Mouse (Mus musculus): Measurements from ENCODE around the gene Dazap2. TPM values are rescaled to one million over a fixed set of nuclear protein-coding genes. Genes with fewer than 3 reads are reported as not detected.
"Not testable (repeated sequence)": the region's sequence is repeated elsewhere in the genome, so short reads cannot be mapped to it uniquely, and the experiment has no call there.

The Dazap2 gene
- total and polyA plus RNA-seq, 3 experiments, result 100 to 341 (median 233) TPM

DNA sequence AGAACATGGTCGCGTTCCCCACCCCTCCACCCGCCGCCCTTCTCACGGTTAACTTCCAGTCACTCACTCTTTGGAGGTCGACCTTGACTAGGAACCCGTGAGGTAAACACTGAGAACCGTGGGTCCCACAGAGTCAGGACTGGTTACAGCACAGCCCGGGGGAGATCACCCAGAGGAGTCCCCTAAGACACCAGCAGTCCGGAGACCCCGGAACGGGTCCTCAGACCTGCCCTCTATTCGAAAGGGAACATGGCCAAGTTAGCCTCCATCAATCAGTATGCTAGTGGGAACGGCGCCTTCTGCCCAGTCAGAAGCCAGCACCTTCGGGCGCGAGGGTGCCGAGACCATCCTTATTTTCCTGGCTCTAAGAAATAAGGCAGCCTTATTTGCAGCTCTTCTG is 1.1 kb downstream of the Dazap2 start:
- no peak for DNase-seq (ENCODE audit: low read depth, low spot score)
- Histone ChIP-seq H3K27ac (ENCODE audit: control insufficient read depth, low read depth, low read length) (peak overlapping the region; percentile 39), H3K36me3 (ENCODE audit: control insufficient read depth in 1 of 2, insufficient read depth in 2 of 2, low read length in 2 of 2) (peaks cover 8 to 21% of the 10 kb centered on the region in 2 experiments), H3K9ac (ENCODE audit: control insufficient read depth, low read depth, low read length, poor library complexity, severe bottlenecking) (peak overlapping the region; percentile 90), H3K79me2 (ENCODE audit: control insufficient read depth, insufficient read depth, low read length, poor library complexity) (peaks cover 12% of the 10 kb centered on the region), H3K9me3 (replicated peaks; ENCODE audit: insufficient read depth, low read length) (no peaks in the 10 kb centered on the region), H3K4me3 (ENCODE audit: control insufficient read depth in 1 of 2, insufficient read depth in 1 of 2, low read depth in 2 of 2, low read length in 2 of 2) (peak overlapping the region; percentile 87 to 89), H3K4me1 (ENCODE audit: control insufficient read depth in 1 of 2, insufficient read depth in 2 of 2, low read length in 2 of 2) (peaks cover 0 to 12% of the 10 kb centered on the region in 2 experiments; a peak in 2 of 4 replicates), H3K27me3 (ENCODE audit: control insufficient read depth in 1 of 2, insufficient read depth in 2 of 2, low read length in 2 of 2) (no peaks in the 10 kb centered on the region)
- TF ChIP-seq ZKSCAN1 (IDR thresholded peaks at IDR 0.05; ENCODE audit: low read depth, low read length) (no peak; the same call in 1 of the 2 replicates), HCFC1 (IDR thresholded peaks at IDR 0.05; ENCODE audit: low read depth, low read length) (0 out of 2 replicates have a peak, but pooled peaks have one; percentile 25)

GRCm38 (mm10) chr15:100619200-100619599 is 4.1 kb downstream of the Dazap2 start:
- H3K36me3 ChIP-seq (ENCODE audit: control insufficient read depth in 1 of 2, insufficient read depth in 2 of 2, low read length in 2 of 2), result peaks cover 2 to 21% of the 10 kb centered on the region in 2 experiments; a peak in 2 of 4 replicates
- DNase-seq (ENCODE audit: low read depth, low spot score), result no peak
- H3K4me1 ChIP-seq (ENCODE audit: control insufficient read depth in 1 of 2, insufficient read depth in 2 of 2, low read length in 2 of 2), result peaks cover 0 to 5% of the 10 kb centered on the region in 2 experiments; a peak in 2 of 4 replicates

DNA sequence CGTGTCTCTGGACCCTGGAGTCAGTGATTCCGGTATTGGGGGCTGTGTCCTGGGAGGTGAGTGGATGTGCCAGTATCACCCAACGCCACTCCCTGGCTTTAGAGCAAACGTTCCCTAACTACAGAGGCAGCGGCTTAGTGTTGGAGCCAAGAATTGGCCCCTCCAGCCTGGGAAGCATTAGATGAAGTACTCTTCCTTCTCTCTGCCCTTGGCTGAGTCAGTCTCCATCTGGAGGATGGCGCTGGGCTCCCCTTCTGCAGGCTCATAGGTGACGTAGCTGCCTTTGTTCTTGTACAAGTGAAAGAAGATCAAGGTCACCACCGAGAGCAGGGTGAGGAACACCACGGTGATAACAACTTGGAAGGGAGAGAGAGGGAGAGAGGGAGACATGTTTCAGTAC is 6.5 kb downstream of the Dazap2 start:
- H3K27me3 ChIP-seq (ENCODE audit: control insufficient read depth in 1 of 2, insufficient read depth in 2 of 2, low read length in 2 of 2); H3K27ac ChIP-seq (ENCODE audit: control insufficient read depth, low read depth, low read length); H3K9me3 ChIP-seq (replicated peaks; ENCODE audit: insufficient read depth, low read length); H3K79me2 ChIP-seq (ENCODE audit: control insufficient read depth, insufficient read depth, low read length, poor library complexity); H3K4me3 ChIP-seq (ENCODE audit: control insufficient read depth in 1 of 2, insufficient read depth in 1 of 2, low read depth in 2 of 2, low read length in 2 of 2); H3K4me1 ChIP-seq (ENCODE audit: control insufficient read depth in 1 of 2, insufficient read depth in 2 of 2, low read length in 2 of 2); H3K9ac ChIP-seq (ENCODE audit: control insufficient read depth, low read depth, low read length, poor library complexity, severe bottlenecking); DNase-seq (ENCODE audit: low read depth, low spot score): not testable (repeated sequence)
- peaks cover 2 to 21% of the 10 kb centered on the region in 2 experiments; a peak in 2 of 4 replicates for H3K36me3 ChIP-seq (ENCODE audit: control insufficient read depth in 1 of 2, insufficient read depth in 2 of 2, low read length in 2 of 2)

More at GRCm38 (mm10) chr15:100619200-100619599, 4.1 kb downstream of the Dazap2 start:
- TF ChIP-seq ZNF384 (IDR thresholded peaks at IDR 0.05; ENCODE audit: low read depth, low read length), result peak; percentile 70
- no peak for TF ChIP-seq NELFE (IDR thresholded peaks at IDR 0.05; ENCODE audit: low read depth, low read length)
- TF ChIP-seq POLR2A (IDR thresholded peaks at IDR 0.05; ENCODE audit: control insufficient read depth in 1 of 2, insufficient read depth in 1 of 2, low read depth in 1 of 2, low read length in 2 of 2, poor library complexity in 1 of 2), result no peak
- TF ChIP-seq CHD1 (IDR thresholded peaks at IDR 0.05; ENCODE audit: low read depth, low read length), result no peak
- no peak overlapping the region for H3K4me3 ChIP-seq (ENCODE audit: control insufficient read depth in 1 of 2, insufficient read depth in 1 of 2, low read depth in 2 of 2, low read length in 2 of 2)
- no peaks in the 10 kb centered on the region for H3K27me3 ChIP-seq (ENCODE audit: control insufficient read depth in 1 of 2, insufficient read depth in 2 of 2, low read length in 2 of 2)
- H3K9me3 ChIP-seq (replicated peaks; ENCODE audit: insufficient read depth, low read length), result no peaks in the 10 kb centered on the region
- peaks cover 12% of the 10 kb centered on the region for H3K79me2 ChIP-seq (ENCODE audit: control insufficient read depth, insufficient read depth, low read length, poor library complexity)
- H3K27ac ChIP-seq (ENCODE audit: control insufficient read depth, low read depth, low read length), result no peak overlapping the region
- H3K9ac ChIP-seq (ENCODE audit: control insufficient read depth, low read depth, low read length, poor library complexity, severe bottlenecking), result no peak overlapping the region

DNA sequence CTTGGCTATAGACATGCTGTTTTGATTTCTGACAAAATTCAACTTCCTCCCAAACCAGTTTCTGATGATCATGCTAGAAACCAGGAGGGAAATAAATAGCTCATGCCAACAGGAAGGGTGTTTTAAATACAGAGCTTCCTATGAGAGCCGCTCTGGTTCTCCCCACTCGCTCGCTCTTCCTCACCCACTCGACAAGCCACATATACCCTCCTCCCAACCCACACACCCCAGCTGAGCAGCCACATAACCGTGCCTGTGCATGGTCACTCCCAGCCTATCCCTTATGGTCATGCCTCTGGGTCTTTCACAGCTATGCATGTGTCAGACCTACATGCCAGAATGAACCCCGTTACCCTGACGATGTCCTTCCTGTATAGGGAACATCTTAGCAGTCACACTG is 7.0 kb downstream of the Dazap2 start:
- no peak for DNase-seq (ENCODE audit: low read depth, low spot score)
- H3K4me1 ChIP-seq (ENCODE audit: control insufficient read depth in 1 of 2, insufficient read depth in 2 of 2, low read length in 2 of 2), result no peaks in the 10 kb centered on the region
- no peaks in the 10 kb centered on the region for H3K9me3 ChIP-seq (replicated peaks; ENCODE audit: insufficient read depth, low read length)
- H3K9ac ChIP-seq (ENCODE audit: control insufficient read depth, low read depth, low read length, poor library complexity, severe bottlenecking), result no peak overlapping the region
- H3K79me2 ChIP-seq (ENCODE audit: control insufficient read depth, insufficient read depth, low read length, poor library complexity), result no peaks in the 10 kb centered on the region
- H3K4me3 ChIP-seq (ENCODE audit: control insufficient read depth in 1 of 2, insufficient read depth in 1 of 2, low read depth in 2 of 2, low read length in 2 of 2), result no peak overlapping the region
- peaks cover 3 to 19% of the 10 kb centered on the region in 2 experiments for H3K36me3 ChIP-seq (ENCODE audit: control insufficient read depth in 1 of 2, insufficient read depth in 2 of 2, low read length in 2 of 2)
- H3K27ac ChIP-seq (ENCODE audit: control insufficient read depth, low read depth, low read length), result no peak overlapping the region
- no peaks in the 10 kb centered on the region for H3K27me3 ChIP-seq (ENCODE audit: control insufficient read depth in 1 of 2, insufficient read depth in 2 of 2, low read length in 2 of 2)
- TF ChIP-seq ZC3H11A (IDR thresholded peaks at IDR 0.05; ENCODE audit: low read depth, low read length), result no peak
- TF ChIP-seq MYB (IDR thresholded peaks at IDR 0.05; ENCODE audit: low read depth, low read length), result no peak
- no peak for TF ChIP-seq KAT2A (conservative IDR thresholded peaks at IDR 0.05; ENCODE audit: low read depth, low read length)
- no peak for TF ChIP-seq RAD21 (IDR thresholded peaks at IDR 0.05; ENCODE audit: low read depth, low read length)
- no peak for TF ChIP-seq MAFK (IDR thresholded peaks at IDR 0.05; ENCODE audit: borderline replicate concordance, low read depth, low read length)
- no peak for TF ChIP-seq E2F4 (IDR thresholded peaks at IDR 0.05; ENCODE audit: borderline replicate concordance, low read depth, low read length)
- no peak for TF ChIP-seq MYC (IDR thresholded peaks at IDR 0.05; ENCODE audit: low read depth, low read length)
- TF ChIP-seq MEF2A (IDR thresholded peaks at IDR 0.05; ENCODE audit: extremely low read depth, insufficient replicate concordance, low read depth, low read length, poor library complexity, severe bottlenecking), result no peak
- TF ChIP-seq POLR2AphosphoS2 (IDR thresholded peaks at IDR 0.05; ENCODE audit: low read length), result no peak
- TF ChIP-seq HCFC1 (IDR thresholded peaks at IDR 0.05; ENCODE audit: low read depth, low read length), result no peak
- no peak for TF ChIP-seq SIN3A (IDR thresholded peaks at IDR 0.05; ENCODE audit: low read length)
- no peak for TF ChIP-seq UBTF (IDR thresholded peaks at IDR 0.05; ENCODE audit: borderline replicate concordance, insufficient read depth, low read depth, low read length)
- no peak for TF ChIP-seq ZNF384 (IDR thresholded peaks at IDR 0.05; ENCODE audit: low read depth, low read length)
- no peak for TF ChIP-seq TCF12 (IDR thresholded peaks at IDR 0.05; ENCODE audit: low read depth, low read length)
- TF ChIP-seq ELF1 (IDR thresholded peaks at IDR 0.05; ENCODE audit: low read depth, low read length), result no peak
- no peak for TF ChIP-seq RCOR1 (IDR thresholded peaks at IDR 0.05; ENCODE audit: low read depth, low read length)

Data from MEL (cell line).